Mouse (Mus musculus) embryonic facial prominence, embryonic 11.5 days (tissue): ENCODE measurements around the gene Bola2. TPM values are rescaled to one million over a fixed set of nuclear protein-coding genes. Genes with fewer than 3 reads are reported as not detected.
A peak's percentile ranks its signal among the peaks of the same experiment; 100 is the strongest.

ENCODE experiments used
- ATAC-seq: fragments of 200-750 bp; cut with Nextera tagmentation; replicated peaks from 2 replicates; pipeline ENCODE4 v1.8.0; 2017; ENCODE audit warnings: low read depth; ENCODE audit not compliant: insufficient number of reproducible peaks, low FRiP score, low TSS enrichment
- DNase-seq: peaks from one replicate; pipeline ENCODE4 v3.0.0-alpha.2; 2015; ENCODE audit warnings: low spot score
- H3K27ac ChIP-seq: fragments of 300-500 bp; sonication (generic); replicated peaks from 2 replicates; pipeline ENCODE4 v1.5.1; 2014; ENCODE audit warnings: mild to moderate bottlenecking, low read depth, low read length, control low read depth
- H3K27me3 ChIP-seq: fragments of 300-500 bp; sonication (generic); 2 replicates; pipeline ENCODE4 v1.6.1; 2014; ENCODE audit warnings: mild to moderate bottlenecking, low read length, moderate library complexity, mixed read lengths; ENCODE audit not compliant: control insufficient read depth, insufficient read depth
- H3K36me3 ChIP-seq: fragments of 300-500 bp; sonication (generic); replicated peaks from 2 replicates; pipeline ENCODE4 v1.6.1; 2014; ENCODE audit warnings: low read depth, mild to moderate bottlenecking, low read length, moderate library complexity, mixed read lengths; ENCODE audit not compliant: control insufficient read depth, insufficient read depth
- H3K4me1 ChIP-seq: fragments of 300-500 bp; sonication (generic); 2 replicates; pipeline ENCODE4 v1.6.1; 2014; ENCODE audit warnings: low read length, mixed read lengths; ENCODE audit not compliant: control insufficient read depth, insufficient read depth
- H3K4me2 ChIP-seq: fragments of 300-500 bp; sonication (generic); 2 replicates; pipeline ENCODE4 v1.6.1; 2014; ENCODE audit warnings: low read depth, mild to moderate bottlenecking, control low read depth, low read length, moderate library complexity
- H3K4me3 ChIP-seq: fragments of 300-500 bp; sonication (generic); 2 replicates; pipeline ENCODE4 v1.5.1; 2014; ENCODE audit warnings: low read depth, low read length, control low read depth
- H3K9ac ChIP-seq: fragments of 300-500 bp; sonication (generic); replicated peaks from 2 replicates; pipeline ENCODE4 v1.6.1; 2014; ENCODE audit warnings: mild to moderate bottlenecking, control low read depth, low read length
- H3K9me3 ChIP-seq: fragments of 300-500 bp; sonication (generic); replicated peaks from 2 replicates; pipeline ENCODE4 v1.6.1; 2016; ENCODE audit warnings: mild to moderate bottlenecking, low read length, inconsistent platforms, mixed read lengths; ENCODE audit not compliant: control insufficient read depth
- WGBS: fragments of 180-500 bp; shearing (Covaris S2); extraction: QIAGEN DNeasy Blood & Tissue Kit; methylation state at CpG from one replicate; pipeline ENCODE4 v1.1.7; 2014; 5-methylcytosine and 5-hydroxymethylcytosine counted together
- polyA plus RNA-seq: library from polyadenylated mRNA; unstranded; fragments of >200 nt; fragmentation: Nextera tagmentation; extraction: Ambion mirVana; gene quantifications from 2 replicates; pipeline ENCODE4 v1.2.1, GENCODE M21; 2014

Gene Bola2
- polyA plus RNA-seq, 1 experiment from 2014 or later, result 143 TPM

DNA sequence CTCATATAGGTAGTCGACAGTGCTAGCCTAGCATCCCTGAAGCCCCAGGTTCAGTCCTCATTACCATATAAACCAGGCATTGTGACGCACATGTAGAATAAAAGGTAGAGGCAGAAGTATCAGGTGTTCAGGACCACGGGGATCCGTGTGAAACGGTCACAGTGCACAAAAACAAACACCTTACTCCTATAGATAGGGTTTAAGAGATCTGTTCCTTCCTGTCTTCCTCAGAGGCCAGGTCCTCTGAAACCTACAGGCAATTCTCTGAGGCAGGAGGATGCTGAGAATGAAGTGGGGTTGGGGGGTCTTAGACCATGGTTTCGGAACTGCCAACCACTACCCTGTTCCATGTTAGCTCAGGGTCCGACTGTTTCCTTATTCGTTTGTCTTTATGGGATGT lies 2.6 kb downstream of the Bola2 start:
- Histone ChIP-seq H3K9ac (no peak overlapping the region), H3K27ac (no peak overlapping the region), H3K4me2 (no peak overlapping the region), H3K4me3 (no peak overlapping the region), H3K27me3 (no peaks in the 10 kb centered on the region), H3K4me1 (peaks cover 2% of the 10 kb centered on the region; the same call in 1 of the 2 replicates), H3K36me3 (no peaks in the 10 kb centered on the region), H3K9me3 (no peaks in the 10 kb centered on the region)
- DNase-seq (no peak), ATAC-seq (no peak)
- WGBS, result 95% methylated on average over 8 of the region's 8 CpGs

DNA sequence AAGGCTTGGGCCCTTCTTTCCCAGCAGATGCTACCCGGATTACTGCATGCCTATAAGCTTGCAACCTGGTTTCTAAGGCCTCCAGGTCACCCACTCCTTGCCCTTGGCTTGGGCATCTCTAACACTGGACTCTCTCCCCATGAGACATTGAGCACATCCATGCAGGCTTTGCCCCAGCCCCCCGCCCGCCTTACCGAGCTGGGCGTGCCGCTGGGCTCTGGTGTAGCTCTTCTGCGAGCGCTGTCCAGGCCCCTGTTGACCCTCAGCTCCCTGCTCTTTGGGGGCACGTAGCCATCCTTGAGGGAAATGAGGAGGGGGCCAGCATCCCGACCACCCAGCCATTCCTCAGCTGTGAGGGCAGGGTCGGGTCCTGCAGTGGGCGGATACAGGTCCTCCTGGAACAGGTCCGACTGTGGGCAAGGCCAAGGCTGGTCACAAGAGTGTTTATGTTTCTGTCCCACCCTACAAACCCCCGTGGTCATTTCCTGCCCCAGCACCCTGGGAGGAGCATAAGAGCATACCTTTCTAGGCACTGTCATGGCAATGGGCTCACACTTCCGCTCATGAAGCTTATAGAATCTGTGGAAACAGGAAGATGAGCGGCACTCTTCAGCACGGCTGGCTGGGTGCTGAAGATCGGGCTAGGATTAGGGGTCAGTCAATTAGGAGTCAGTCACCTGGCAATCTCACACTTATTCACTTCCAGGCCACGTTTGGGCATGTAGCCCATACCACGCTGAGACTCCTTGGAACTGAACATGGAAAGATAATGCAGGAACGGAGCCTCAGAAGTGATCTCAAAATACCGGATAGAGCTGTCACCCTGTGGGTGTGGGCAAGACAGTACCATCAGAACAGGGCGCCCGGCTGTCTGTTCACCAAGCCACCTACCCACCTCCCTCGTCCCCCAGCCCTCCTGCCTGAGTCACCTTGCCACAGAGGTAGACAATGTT lies 5.1 kb downstream of the Bola2 start:
- ATAC-seq, result no peak

DNA sequence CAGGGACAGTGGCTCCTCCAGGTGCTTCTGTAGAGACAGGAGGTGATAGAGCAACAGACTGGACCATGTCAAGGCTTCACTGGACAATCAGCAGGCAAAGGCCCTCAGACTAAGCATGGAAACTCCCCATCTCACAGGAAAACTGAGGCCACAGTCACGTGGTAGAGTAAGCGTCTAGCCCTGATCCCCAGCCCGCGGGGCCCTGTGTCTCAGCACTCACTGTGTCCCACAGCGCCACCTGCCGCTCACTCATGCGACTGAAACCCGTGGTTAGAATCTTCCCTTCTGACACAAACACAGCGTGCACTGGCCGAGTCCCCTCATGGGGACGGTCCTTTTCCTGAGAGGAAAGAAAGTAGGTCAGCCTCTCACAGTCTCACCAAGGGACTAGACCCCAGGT lies 5.9 kb downstream of the Bola2 start:
- ATAC-seq, result peak; percentile 24; the same call in 1 of the 2 replicates
- H3K4me2 ChIP-seq, result no peak overlapping the region

More for the DNA sequence above, 5.1 kb downstream of the Bola2 start:
- H3K4me3 ChIP-seq, result no peak overlapping the region
- H3K27ac ChIP-seq, result no peak overlapping the region
- 0 out of 2 replicates have a peak, but pooled peaks cover 6% of the 10 kb centered on the region for H3K4me1 ChIP-seq
- H3K36me3 ChIP-seq, result no peaks in the 10 kb centered on the region
- no peaks in the 10 kb centered on the region for H3K9me3 ChIP-seq
- H3K9ac ChIP-seq, result no peak overlapping the region
- DNase-seq, result no peak
- no peak overlapping the region for H3K4me2 ChIP-seq
- 86% methylated on average over 25 of the region's 25 CpGs for WGBS
- peaks cover 2% of the 10 kb centered on the region; the same call in 1 of the 2 replicates for H3K27me3 ChIP-seq

DNA sequence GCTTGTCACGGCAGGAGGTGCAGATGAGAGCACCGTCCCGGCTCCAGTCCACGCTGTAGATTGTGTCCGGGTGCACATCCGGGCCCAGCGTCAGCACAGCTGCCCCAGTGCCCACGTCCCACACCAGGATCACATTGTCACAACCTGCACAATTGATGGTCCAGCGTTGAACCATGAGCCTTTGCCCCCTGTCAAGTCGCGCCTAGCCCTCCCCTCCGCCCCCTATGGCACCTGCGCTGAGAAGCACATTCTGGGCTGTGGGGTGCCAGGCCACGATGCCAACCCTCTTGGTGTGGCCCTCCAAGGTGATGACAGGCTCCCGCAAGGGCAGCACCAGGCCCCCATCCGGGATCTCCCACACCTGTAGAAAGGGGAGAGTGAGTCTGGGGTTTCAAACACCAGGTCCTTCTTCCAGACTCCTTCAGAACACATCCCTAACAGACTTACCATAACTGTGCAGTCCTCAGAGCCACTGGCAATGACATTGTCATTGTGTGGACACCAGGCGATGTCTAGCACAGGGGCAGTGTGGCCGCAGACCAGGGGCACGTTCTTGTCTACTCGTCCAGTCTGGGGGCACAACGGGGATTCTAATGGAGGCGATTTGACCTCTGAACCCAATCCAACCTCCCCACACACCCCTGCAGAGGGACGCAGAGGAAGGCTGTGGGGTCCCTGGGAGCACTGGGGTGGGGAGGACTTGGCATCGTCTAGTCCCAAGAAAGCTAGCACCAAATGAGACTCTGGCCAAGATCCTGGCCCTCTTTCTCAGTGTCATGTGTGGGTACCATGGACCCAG lies 6.6 kb downstream of the Bola2 start:
- DNase-seq, result no peak
- Histone ChIP-seq H3K27ac (no peak overlapping the region), H3K4me3 (no peak overlapping the region), H3K9me3 (no peaks in the 10 kb centered on the region), H3K4me2 (no peak overlapping the region; the same call in 1 of the 2 replicates), H3K27me3 (peaks cover 2% of the 10 kb centered on the region; the same call in 1 of the 2 replicates), H3K36me3 (no peaks in the 10 kb centered on the region), H3K9ac (no peak overlapping the region), H3K4me1 (0 out of 2 replicates have a peak, but pooled peaks cover 6% of the 10 kb centered on the region)
- WGBS, result 60% methylated on average over 24 of the region's 24 CpGs
- 0 out of 2 replicates have a peak, but pooled peaks have one; percentile 8 for ATAC-seq

More for the DNA sequence above, 5.9 kb downstream of the Bola2 start:
- Histone ChIP-seq H3K9ac (no peak overlapping the region), H3K4me3 (no peak overlapping the region), H3K27ac (no peak overlapping the region), H3K27me3 (peaks cover 2% of the 10 kb centered on the region; the same call in 1 of the 2 replicates), H3K9me3 (no peaks in the 10 kb centered on the region), H3K4me1 (0 out of 2 replicates have a peak, but pooled peaks cover 6% of the 10 kb centered on the region), H3K36me3 (no peaks in the 10 kb centered on the region)
- 0% methylated on average over 11 of the region's 11 CpGs for WGBS
- DNase-seq, result peak; percentile 94

DNA sequence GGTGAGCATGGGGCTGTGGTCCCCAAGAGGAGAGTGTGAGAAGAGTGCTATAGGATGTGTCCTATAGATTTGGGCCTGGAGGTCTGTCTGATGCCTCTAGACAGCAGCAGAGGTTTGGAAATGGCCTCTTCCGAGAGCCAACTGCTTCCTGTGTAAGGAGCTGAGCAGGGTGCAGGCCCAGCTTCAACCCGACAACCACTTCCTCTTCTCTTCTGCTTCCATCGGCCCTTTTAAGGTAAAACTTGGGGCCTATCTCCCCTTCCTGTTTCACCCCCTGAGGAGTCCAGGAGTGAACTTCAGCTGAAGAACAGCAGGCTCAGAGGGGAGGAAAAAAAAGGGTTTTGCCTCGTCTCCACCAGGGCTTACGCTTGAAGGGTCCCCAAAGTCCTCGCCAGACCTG lies 7.2 kb downstream of the Bola2 start:
- ATAC-seq, result no peak
- H3K27me3 ChIP-seq, result peaks cover 2% of the 10 kb centered on the region; the same call in 1 of the 2 replicates
- no peak overlapping the region for H3K9ac ChIP-seq
- DNase-seq, result no peak
- H3K4me3 ChIP-seq, result no peak overlapping the region
- H3K9me3 ChIP-seq, result no peaks in the 10 kb centered on the region
- H3K27ac ChIP-seq, result no peak overlapping the region
- no peaks in the 10 kb centered on the region for H3K36me3 ChIP-seq
- no peak overlapping the region; the same call in 1 of the 2 replicates for H3K4me2 ChIP-seq
- H3K4me1 ChIP-seq, result 0 out of 2 replicates have a peak, but pooled peaks cover 6% of the 10 kb centered on the region
- WGBS, result 81% methylated on average over 6 of the region's 6 CpGs

DNA sequence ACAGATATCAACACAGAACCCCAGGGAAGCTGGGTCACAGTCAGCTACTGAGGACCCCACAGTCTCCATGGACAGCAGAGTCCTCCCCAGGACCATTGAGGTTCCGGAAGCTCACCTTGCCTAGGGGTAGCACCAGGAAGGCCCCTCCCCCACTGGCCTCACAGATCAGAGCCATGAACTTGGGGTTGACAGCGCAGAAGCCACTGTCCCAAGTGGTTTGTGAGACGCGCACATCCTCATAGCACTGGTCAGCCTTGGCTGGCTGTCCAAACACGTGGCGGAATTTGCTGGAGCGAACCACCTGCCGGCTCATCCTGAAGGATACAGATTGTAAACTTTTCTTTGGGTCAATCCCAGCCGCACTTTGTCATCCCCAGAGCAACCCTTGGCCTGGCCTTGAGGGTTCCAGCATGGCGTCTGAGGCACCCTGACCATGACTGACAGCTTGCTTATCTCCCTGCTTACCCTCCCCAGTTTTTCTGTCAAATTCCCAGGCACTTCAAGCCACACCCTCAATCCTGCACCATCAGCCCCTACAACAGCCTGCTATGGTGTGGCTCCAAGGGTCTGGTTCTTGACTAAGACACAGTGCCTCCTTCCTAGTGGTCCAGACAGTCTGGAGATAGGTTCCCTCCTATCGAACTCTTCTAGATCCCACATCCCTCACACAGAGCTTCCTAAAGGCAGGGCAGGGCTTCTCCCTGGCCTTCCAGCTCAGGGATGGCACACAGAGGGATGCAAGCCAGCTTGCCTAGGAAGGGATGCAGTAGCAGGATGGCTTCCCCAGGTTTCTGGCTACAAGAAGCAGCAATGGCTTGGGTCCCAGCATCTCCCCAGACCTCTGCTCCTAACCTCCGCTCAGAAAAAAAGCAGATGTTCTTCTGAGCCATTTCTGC lies 7.9 kb downstream of the Bola2 start:
- Histone ChIP-seq H3K4me3 (peak overlapping the region; percentile 52), H3K36me3 (no peaks in the 10 kb centered on the region), H3K9me3 (no peaks in the 10 kb centered on the region), H3K27me3 (peaks cover 2% of the 10 kb centered on the region; the same call in 1 of the 2 replicates), H3K27ac (peak overlapping the region; percentile 2; the same call in 1 of the 2 replicates), H3K4me2 (peak overlapping the region; percentile 94), H3K4me1 (0 out of 2 replicates have a peak, but pooled peaks cover 6% of the 10 kb centered on the region), H3K9ac (no peak overlapping the region)
- DNase-seq (no peak), ATAC-seq (no peak)
- 80% methylated on average over 12 of the region's 12 CpGs for WGBS

DNA sequence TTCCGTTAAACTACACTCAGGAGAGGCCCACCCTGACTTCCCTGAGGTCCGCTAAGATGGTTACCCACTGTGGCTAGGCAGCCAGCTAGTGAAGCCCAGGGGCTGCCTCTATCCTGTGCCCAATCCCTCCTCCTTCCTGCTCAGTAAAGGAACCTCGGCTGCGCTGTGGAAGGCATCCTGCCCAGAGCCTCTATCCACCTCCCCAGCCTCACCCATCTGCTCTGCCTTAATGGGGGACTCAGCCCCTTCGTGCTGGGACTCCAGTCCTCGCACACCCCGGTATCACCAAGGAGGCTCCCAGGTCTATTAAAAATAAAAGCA lies 8.5 kb downstream of the Bola2 start:
- Histone ChIP-seq H3K27me3 (peaks cover 2% of the 10 kb centered on the region; the same call in 1 of the 2 replicates), H3K4me3 (peak overlapping the region; percentile 52), H3K9ac (no peak overlapping the region), H3K4me1 (0 out of 2 replicates have a peak, but pooled peaks cover 6% of the 10 kb centered on the region), H3K27ac (0 out of 2 replicates have a peak overlapping the region, but pooled peaks have one; percentile 2), H3K36me3 (no peaks in the 10 kb centered on the region), H3K4me2 (peak overlapping the region; percentile 94), H3K9me3 (no peaks in the 10 kb centered on the region)
- no peak for DNase-seq
- no peak for ATAC-seq
- WGBS, result 19% methylated on average over 7 of the region's 7 CpGs
